Mouse (Mus musculus): ENCODE results near the gene Tet2. TPM values are rescaled to one million over a fixed set of nuclear protein-coding genes. Genes with fewer than 3 reads are reported as not detected.

The Tet2 gene
- total and polyA plus RNA-seq, 2 experiments = 8.2 to 12.1 TPM

DNA sequence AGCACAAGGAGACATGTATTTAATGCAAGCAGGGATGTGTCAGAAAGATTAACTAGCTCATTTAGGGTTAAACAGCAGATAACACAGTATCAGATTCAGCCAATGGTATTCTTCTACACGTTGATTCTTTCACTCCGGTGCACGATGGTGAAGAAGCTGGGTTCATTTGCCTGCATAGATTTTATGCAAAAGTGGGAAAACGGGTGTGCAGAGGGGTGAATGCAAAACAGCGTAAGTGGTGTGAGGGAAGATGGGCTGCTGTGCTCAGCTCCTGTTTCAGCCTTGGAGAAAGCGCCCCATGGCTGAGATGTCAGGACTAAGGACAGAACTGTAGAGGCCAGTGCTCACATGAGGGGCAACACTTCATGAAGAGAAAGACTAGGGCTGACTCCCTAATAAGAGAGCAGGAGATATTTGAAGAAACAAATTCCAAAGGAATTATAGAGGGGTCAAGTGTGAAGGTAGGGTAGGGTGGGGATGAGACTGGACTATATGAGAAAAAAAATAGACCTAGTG lies 9.7 kb upstream of the Tet2 start:
- 84% methylated on average over 6 of the region's 6 CpGs for WGBS
- Histone ChIP-seq H3K36me3 (ENCODE audit: control insufficient read depth, insufficient read depth, low read length) (no peaks in the 10 kb centered on the region), H3K79me2 (ENCODE audit: control insufficient read depth, insufficient read depth, low read length) (no peaks in the 10 kb centered on the region), H3K27me3 (ENCODE audit: control insufficient read depth, insufficient read depth, low read length) (no peaks in the 10 kb centered on the region), H3K4me1 (ENCODE audit: control insufficient read depth, insufficient read depth, low read length) (no peaks in the 10 kb centered on the region), H3K4me3 (ENCODE audit: insufficient read depth, low read depth, low read length) (no peak overlapping the region), H3K9ac (ENCODE audit: low read depth, low read length) (no peak overlapping the region), H3K27ac (replicated peaks; ENCODE audit: insufficient read depth, low read depth, low read length) (no peak overlapping the region)
- DNase-seq (ENCODE audit: extremely low read depth, low read depth, low spot score) = no peak
- TF ChIP-seq POLR2A (IDR thresholded peaks at IDR 0.05; ENCODE audit: extremely low read depth, insufficient read depth, low read length) (no peak), CTCF (IDR thresholded peaks at IDR 0.05; ENCODE audit: low read depth, low read length) (no peak)

DNA sequence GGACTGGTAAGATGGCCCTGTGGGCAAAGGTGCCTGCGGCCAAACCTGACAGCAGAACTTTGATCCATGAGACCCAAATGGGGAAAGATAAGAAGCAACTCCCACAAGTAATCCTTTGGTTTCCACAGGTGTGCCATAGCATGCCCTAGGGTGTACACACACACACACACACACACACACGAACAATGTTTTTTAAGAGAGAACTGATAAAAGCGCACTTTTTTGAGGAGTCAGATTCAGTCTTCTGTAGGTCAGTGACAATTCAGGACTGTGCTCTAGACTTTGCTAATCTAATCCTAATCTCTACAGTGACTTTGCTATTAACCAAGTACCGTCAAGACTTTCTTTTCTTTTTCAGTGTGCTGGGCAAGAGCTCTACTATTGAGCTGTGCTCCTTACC lies 9.2 kb upstream of the Tet2 start:
- Histone ChIP-seq H3K4me3 (ENCODE audit: insufficient read depth, low read depth, low read length) (no peak overlapping the region), H3K4me1 (ENCODE audit: control insufficient read depth, insufficient read depth, low read length) (no peaks in the 10 kb centered on the region), H3K27me3 (ENCODE audit: control insufficient read depth, insufficient read depth, low read length) (no peaks in the 10 kb centered on the region), H3K79me2 (ENCODE audit: control insufficient read depth, insufficient read depth, low read length) (no peaks in the 10 kb centered on the region), H3K27ac (replicated peaks; ENCODE audit: insufficient read depth, low read depth, low read length) (no peak overlapping the region), H3K36me3 (ENCODE audit: control insufficient read depth, insufficient read depth, low read length) (no peaks in the 10 kb centered on the region), H3K9ac (ENCODE audit: low read depth, low read length) (no peak overlapping the region)
- TF ChIP-seq CTCF (IDR thresholded peaks at IDR 0.05; ENCODE audit: low read depth, low read length) = no peak
- TF ChIP-seq POLR2A (IDR thresholded peaks at IDR 0.05; ENCODE audit: extremely low read depth, insufficient read depth, low read length) = no peak
- DNase-seq (ENCODE audit: extremely low read depth, low read depth, low spot score) = no peak
- WGBS = 95% methylated on average over 4 of the region's 4 CpGs

DNA sequence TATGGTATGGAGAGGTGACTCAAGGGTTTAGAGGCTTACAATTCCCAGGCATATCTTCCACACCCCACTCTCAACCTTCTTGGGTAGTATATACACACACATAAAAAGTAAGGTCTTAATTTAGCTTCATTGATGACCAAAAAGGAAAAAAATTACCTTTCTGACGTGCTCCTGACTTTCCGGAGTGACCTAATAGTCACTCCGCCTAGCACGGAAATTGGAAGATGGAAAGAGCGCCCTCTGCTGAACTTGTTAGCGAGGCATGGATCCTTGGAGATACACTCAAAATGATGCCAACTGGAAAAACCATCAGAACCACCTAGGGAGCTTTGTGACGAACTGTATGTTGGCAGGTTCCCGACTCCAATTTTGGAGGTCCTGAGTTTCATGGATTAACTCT lies 7.0 kb upstream of the Tet2 start:
- H3K36me3 ChIP-seq (ENCODE audit: control insufficient read depth, insufficient read depth, low read length) = no peaks in the 10 kb centered on the region
- DNase-seq (ENCODE audit: extremely low read depth, low read depth, low spot score) = peak; percentile 30
- no peak overlapping the region for H3K4me3 ChIP-seq (ENCODE audit: insufficient read depth, low read depth, low read length)
- no peaks in the 10 kb centered on the region for H3K27me3 ChIP-seq (ENCODE audit: control insufficient read depth, insufficient read depth, low read length)
- no peak overlapping the region for H3K9ac ChIP-seq (ENCODE audit: low read depth, low read length)
- peak; percentile 35; the same call in 1 of the 2 replicates for TF ChIP-seq CTCF (IDR thresholded peaks at IDR 0.05; ENCODE audit: low read depth, low read length)
- TF ChIP-seq POLR2A (IDR thresholded peaks at IDR 0.05; ENCODE audit: extremely low read depth, insufficient read depth, low read length) = no peak
- WGBS = 72% methylated on average over 8 of the region's 8 CpGs
- H3K4me1 ChIP-seq (ENCODE audit: control insufficient read depth, insufficient read depth, low read length) = no peaks in the 10 kb centered on the region
- H3K79me2 ChIP-seq (ENCODE audit: control insufficient read depth, insufficient read depth, low read length) = no peaks in the 10 kb centered on the region
- H3K27ac ChIP-seq (replicated peaks; ENCODE audit: insufficient read depth, low read depth, low read length) = no peak overlapping the region

DNA sequence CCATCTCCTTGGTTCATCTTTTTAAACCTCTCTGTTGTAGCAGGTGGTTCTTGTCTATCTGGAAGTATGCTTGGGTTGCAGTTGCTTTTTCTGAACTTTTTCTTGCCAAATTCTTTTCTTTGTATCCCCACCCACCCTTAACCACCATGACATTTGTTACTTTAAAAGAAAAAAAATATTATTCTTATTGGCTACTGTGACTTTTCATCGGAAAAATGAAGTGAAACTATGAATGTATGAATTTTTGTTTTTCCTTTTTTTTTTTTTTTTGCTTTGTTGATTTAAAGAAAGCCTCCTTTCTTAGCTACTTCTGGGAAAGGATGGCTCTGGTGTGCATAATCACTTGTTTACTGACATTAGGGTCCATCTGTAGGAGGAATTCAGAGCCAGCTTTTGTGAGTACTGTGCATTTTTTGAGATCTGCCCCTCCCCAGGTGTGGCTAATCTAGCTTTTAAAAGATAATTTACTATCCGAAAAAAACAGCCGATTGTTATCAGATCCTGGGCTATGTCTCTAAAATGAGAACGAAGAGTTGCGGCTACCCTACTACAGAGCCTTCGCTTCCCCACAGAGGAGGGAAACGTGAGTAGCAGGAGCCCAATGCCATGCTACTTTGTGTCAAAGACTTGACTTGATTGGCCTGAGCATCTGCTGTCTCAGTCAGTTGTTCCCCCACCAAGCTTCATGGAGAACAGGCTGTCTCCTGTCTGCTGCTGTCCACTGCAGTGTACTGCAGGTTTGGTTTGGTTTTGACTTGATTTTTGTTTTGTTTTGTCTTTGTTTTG lies 4.6 kb upstream of the Tet2 start:
- Histone ChIP-seq H3K27ac (replicated peaks; ENCODE audit: insufficient read depth, low read depth, low read length) (no peak overlapping the region), H3K4me3 (ENCODE audit: insufficient read depth, low read depth, low read length) (no peak overlapping the region), H3K36me3 (ENCODE audit: control insufficient read depth, insufficient read depth, low read length) (no peaks in the 10 kb centered on the region), H3K4me1 (ENCODE audit: control insufficient read depth, insufficient read depth, low read length) (no peaks in the 10 kb centered on the region; the same call in 1 of the 2 replicates), H3K9ac (ENCODE audit: low read depth, low read length) (no peak overlapping the region), H3K27me3 (ENCODE audit: control insufficient read depth, insufficient read depth, low read length) (no peaks in the 10 kb centered on the region), H3K79me2 (ENCODE audit: control insufficient read depth, insufficient read depth, low read length) (no peaks in the 10 kb centered on the region)
- 79% methylated on average over 7 of the region's 7 CpGs for WGBS
- no peak for DNase-seq (ENCODE audit: extremely low read depth, low read depth, low spot score)
- TF ChIP-seq POLR2A (IDR thresholded peaks at IDR 0.05; ENCODE audit: extremely low read depth, insufficient read depth, low read length) (no peak), CTCF (IDR thresholded peaks at IDR 0.05; ENCODE audit: low read depth, low read length) (no peak)

DNA sequence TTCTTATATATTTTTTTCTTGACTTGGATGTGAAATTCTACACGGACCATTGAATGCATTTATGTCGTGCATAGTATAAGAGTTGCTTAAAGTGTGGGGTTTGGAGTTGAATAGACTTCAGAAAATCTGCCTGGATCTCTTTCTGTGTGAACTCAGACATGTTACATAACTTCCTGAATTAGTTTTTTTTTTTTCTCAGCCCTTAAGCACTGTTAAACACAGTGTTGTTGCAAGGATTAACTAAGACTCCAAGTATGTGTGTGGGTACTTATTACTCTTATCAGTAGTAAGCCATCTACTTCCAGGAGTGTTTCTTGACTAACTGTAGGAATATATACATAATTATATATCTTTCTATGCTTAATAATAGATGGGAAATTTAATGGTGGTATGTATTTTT lies 3.7 kb upstream of the Tet2 start:
- no peaks in the 10 kb centered on the region; the same call in 1 of the 2 replicates for H3K4me1 ChIP-seq (ENCODE audit: control insufficient read depth, insufficient read depth, low read length)
- no peaks in the 10 kb centered on the region for H3K79me2 ChIP-seq (ENCODE audit: control insufficient read depth, insufficient read depth, low read length)
- no peak for DNase-seq (ENCODE audit: extremely low read depth, low read depth, low spot score)
- H3K9ac ChIP-seq (ENCODE audit: low read depth, low read length) = no peak overlapping the region
- H3K27me3 ChIP-seq (ENCODE audit: control insufficient read depth, insufficient read depth, low read length) = no peaks in the 10 kb centered on the region
- no peak overlapping the region for H3K27ac ChIP-seq (replicated peaks; ENCODE audit: insufficient read depth, low read depth, low read length)
- H3K4me3 ChIP-seq (ENCODE audit: insufficient read depth, low read depth, low read length) = no peak overlapping the region
- no peaks in the 10 kb centered on the region for H3K36me3 ChIP-seq (ENCODE audit: control insufficient read depth, insufficient read depth, low read length)
- WGBS = 89% methylated on average over 2 of the region's 2 CpGs
- TF ChIP-seq POLR2A (IDR thresholded peaks at IDR 0.05; ENCODE audit: extremely low read depth, insufficient read depth, low read length) = no peak
- no peak for TF ChIP-seq CTCF (IDR thresholded peaks at IDR 0.05; ENCODE audit: low read depth, low read length)

DNA sequence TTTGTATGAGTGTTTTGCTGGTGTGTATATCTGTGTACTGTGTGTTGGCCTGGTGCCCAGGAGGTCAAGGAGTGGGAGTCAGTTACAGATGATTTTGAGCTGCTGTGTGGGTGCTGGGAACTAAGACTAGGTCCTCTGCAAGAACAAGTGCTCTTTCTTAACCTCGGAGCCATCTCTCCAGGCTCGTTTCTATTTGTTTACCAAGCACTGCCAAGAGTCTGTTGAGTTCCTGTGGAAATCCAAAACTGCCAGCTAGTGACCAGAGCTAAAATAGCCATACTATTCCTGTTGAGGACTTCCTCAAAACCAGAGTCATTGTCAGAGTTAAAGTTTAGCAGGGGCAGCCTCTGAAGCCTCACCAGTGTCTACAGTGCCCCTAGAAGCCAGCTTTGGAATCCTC lies 1.9 kb upstream of the Tet2 start:
- 16% methylated on average over 2 of the region's 2 CpGs for WGBS
- Histone ChIP-seq H3K27me3 (ENCODE audit: control insufficient read depth, insufficient read depth, low read length) (no peaks in the 10 kb centered on the region), H3K9ac (ENCODE audit: low read depth, low read length) (no peak overlapping the region), H3K79me2 (ENCODE audit: control insufficient read depth, insufficient read depth, low read length) (peaks cover 6% of the 10 kb centered on the region; the same call in 1 of the 2 replicates), H3K4me1 (ENCODE audit: control insufficient read depth, insufficient read depth, low read length) (peaks cover 2% of the 10 kb centered on the region), H3K4me3 (ENCODE audit: insufficient read depth, low read depth, low read length) (no peak overlapping the region), H3K27ac (replicated peaks; ENCODE audit: insufficient read depth, low read depth, low read length) (no peak overlapping the region), H3K36me3 (ENCODE audit: control insufficient read depth, insufficient read depth, low read length) (no peaks in the 10 kb centered on the region)
- no peak for TF ChIP-seq POLR2A (IDR thresholded peaks at IDR 0.05; ENCODE audit: extremely low read depth, insufficient read depth, low read length)
- no peak for TF ChIP-seq CTCF (IDR thresholded peaks at IDR 0.05; ENCODE audit: low read depth, low read length)
- peak; percentile 24 for DNase-seq (ENCODE audit: extremely low read depth, low read depth, low spot score)

Data from liver, adult 2 months (tissue).